Mouse (Mus musculus) monocyte, adult 5-6 weeks (primary cell): ENCODE measurements around the gene 4930452B06Rik. TPM values are rescaled to one million over a fixed set of nuclear protein-coding genes. Genes with fewer than 3 reads are reported as not detected.

ENCODE experiments used
- ATAC-seq: fragments of 153-309, 156-312 bp; replicated peaks from 2 replicates; pipeline ENCODE4 v1.8.0; 2017; ENCODE audit warnings: mild to moderate bottlenecking; ENCODE audit not compliant: low TSS enrichment, insufficient number of reproducible peaks, severe bottlenecking, poor library complexity, low FRiP score
- total RNA-seq: library from RNA; stranded (forward); fragments of 200-1000, 200-491, 200-594 nt; gene quantifications from 3 replicates; pipeline ENCODE4 v1.2.3, GENCODE M21; 2017

Gene 4930452B06Rik
- total RNA-seq, 1 experiment from 2014 or later = not detected

- no peak for ATAC-seq
Measured at GRCm38 (mm10) chr14:8464401-8465154, 201.5 kb downstream of the 4930452B06Rik start.

- no peak for ATAC-seq
Measured at GRCm38 (mm10) chr14:8462973-8463372, 203.1 kb downstream of the 4930452B06Rik start.

GRCm38 (mm10) chr14:8462321-8462909, 203.6 kb downstream of the 4930452B06Rik start:
- no peak for ATAC-seq

DNA sequence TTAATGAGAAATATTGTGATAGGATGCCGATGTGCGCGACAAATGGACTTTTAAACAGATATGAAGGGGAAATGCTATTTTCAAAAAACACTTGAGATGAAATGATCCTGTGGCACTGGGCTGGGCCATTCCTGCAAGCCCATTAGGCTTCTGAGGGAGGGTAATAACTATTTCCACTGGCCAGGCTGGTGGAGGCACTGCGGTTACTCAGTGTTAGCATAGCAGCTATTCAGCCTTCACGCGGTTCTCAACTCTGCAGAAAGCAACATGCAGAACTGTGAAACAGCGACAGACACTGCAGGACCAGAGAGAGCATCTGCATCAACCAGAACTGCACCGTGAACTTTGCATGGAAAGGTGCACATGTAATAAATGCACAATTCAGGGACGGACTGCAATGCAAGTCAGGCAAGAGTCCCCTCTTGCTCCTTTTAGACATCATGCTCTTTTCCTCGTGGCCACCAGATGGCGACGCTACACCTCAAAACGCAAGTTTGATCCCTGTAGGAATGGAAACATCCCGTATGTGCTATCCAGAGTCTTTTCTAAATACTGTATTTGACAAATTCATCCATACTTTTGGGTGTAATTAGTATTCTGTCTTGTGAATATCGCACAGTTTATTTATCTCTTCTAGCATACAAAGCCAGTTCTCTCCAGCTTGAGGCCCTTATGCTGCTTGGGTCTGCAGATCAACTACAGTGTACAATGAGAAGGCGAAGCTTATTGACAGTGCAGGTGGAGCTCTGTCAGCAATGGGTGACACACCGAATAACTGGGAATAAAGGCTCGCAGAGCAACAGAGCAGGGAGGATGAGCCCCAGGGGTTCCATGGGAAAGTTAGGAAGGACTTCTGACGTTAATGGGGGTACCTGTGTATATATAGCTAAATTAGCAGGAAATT, 205.6 kb downstream of the 4930452B06Rik start:
- ATAC-seq = no peak

- ATAC-seq = no peak
Measured at GRCm38 (mm10) chr14:8459759-8460158, 206.3 kb downstream of the 4930452B06Rik start.

GRCm38 (mm10) chr14:8451117-8451516, 214.9 kb downstream of the 4930452B06Rik start:
- ATAC-seq = no peak

- no peak for ATAC-seq
Measured at GRCm38 (mm10) chr14:8450342-8450741, 215.7 kb downstream of the 4930452B06Rik start.

- ATAC-seq = no peak
Measured at GRCm38 (mm10) chr14:8449299-8449698, 216.7 kb downstream of the 4930452B06Rik start.

- no peak for ATAC-seq
Measured at GRCm38 (mm10) chr14:8447352-8447751, 218.7 kb downstream of the 4930452B06Rik start.

DNA sequence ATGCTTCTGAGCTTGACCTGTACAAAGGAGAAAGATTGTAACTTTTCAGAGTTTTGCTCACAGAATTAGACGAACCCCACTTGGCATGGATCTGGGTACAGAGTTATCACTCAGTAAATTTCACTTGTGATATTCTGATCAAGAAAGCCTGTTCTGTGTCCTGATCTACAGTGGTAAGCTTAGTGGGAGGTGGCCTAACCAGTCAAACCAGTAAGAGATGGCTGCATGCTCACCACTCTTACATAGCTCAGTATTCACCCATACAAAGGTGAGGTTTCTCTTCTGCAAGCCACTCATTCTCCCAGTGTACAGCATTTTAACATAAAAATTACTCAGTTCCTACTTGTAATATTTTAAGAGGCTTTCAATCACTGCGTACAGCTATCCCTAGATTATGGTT, 221.7 kb downstream of the 4930452B06Rik start:
- ATAC-seq = no peak

- ATAC-seq = no peak
Measured at GRCm38 (mm10) chr14:8442691-8443090, 223.3 kb downstream of the 4930452B06Rik start.

GRCm38 (mm10) chr14:8441623-8442022, 224.4 kb downstream of the 4930452B06Rik start:
- ATAC-seq = no peak

- no peak for ATAC-seq
Measured at GRCm38 (mm10) chr14:8430611-8431230, 235.3 kb downstream of the 4930452B06Rik start.

- no peak for ATAC-seq
Measured at GRCm38 (mm10) chr14:8429767-8430166, 236.3 kb downstream of the 4930452B06Rik start.

DNA sequence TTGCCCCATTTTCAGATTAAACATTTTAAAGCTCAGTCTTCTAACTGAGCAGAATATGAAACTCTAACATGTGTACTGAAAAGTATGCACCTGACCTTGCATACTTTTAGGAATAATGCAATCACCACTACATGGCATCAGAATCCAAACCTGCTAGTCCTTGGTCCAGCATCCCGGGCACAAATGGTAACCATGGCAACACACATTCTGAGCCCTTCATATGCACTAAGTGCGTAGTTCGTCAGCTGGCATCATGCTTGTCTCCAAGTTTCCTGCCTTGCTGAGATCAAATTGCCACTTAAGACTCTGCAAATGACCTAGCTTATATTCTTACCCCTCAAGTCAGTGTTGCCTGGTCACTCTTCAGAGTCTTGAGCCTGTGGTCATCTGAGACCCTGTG, 243.2 kb downstream of the 4930452B06Rik start:
- ATAC-seq = no peak

DNA sequence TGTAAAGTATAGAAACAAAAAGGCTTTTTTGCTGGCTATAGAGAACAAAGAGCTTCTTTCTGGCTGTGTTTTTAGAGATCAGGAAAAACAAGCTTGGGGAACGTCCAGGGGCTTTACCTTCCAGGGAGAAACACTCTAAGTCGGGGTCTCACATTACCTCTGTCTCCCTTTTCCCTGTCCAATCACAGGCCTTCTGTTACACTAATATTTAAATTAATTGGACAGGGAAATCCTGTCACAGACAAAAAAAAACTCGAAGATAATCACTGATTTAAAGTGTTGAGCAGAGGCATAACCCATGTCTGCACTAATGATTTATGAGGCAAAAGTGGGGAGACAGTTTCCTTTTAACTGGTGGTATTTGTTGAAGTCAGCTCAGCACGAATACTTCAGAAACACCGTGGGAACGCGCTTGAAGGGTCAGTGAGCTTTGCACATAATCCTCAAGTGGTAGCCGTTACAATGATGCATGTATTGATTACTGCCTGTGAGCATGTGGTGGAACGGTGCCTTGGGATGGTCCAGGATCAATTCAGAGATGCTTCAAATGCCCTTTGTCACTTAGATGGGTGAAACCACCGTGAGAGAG, 244.7 kb downstream of the 4930452B06Rik start:
- no peak for ATAC-seq

- ATAC-seq = no peak
Measured at GRCm38 (mm10) chr14:8418610-8419009, 247.4 kb downstream of the 4930452B06Rik start.

DNA sequence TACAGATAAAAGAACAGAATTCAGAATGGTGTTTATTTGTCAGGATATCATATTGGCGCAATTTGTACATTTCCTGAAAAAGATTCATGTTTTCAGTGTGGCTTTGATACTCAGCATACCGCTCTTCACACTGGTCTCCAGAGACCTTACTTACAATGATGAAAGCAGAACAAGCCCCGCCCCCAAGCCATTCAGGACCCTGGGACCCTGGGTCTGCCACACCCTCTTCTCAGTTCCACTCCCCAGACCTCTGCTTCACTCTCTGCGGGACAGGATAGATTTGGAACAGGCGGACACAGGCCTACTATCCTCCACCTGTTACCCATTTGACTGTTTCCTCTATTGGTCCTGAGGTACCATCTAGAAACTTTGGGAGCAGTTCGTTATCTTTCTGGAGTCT, 260.1 kb downstream of the 4930452B06Rik start:
- no peak for ATAC-seq

DNA sequence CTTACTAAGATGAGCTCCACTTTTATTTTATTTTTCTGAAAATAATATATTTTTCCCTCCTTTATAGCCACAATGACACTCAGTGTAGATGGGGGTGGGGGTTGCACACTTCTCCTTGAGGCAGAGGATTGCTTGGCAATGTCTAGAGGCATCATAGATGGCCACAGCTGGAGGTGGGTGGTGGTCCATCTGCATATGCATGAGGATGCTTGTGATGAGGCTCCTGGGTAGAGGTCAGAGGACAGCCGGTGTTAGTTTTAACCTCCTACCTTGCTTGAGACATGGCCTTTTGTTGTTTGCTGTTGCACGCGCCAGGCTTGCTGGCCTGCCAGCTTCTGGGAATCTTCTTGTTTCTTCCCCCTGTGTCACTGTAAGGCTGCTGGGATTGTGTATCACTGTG, 262.7 kb downstream of the 4930452B06Rik start:
- ATAC-seq = no peak
